Mouse (Mus musculus): Measurements from ENCODE around the gene Klk12. TPM values are rescaled to one million over a fixed set of nuclear protein-coding genes. Genes with fewer than 3 reads are reported as not detected.
A peak's percentile ranks its signal among the peaks of the same experiment; 100 is the strongest.

The Klk12 gene
- polyA plus RNA-seq (2015; fragmentation: Nextera tagmentation; extraction: Ambion mirVana) = not detected in 2 replicates

DNA sequence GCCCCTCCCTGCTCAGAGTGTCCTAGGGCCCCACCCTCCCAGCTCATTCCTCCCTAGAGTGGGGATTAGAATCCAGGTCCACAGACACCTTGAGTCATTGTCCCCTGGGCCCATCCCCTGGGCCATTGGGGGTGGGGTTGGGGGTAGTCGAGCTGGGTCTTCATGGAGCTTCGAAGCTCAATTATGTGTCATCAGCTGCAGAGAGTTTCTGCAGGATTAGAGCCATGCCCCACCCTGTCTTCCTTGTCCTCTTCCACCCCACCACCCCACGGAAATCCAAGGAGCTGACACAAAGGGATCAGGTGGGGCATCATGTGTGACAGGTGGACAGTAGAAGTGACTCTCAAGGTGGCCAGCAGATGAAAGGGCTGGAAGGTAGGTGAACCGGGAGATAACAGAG is at the start of gene Klk12:
Klk12 (plus strand) TSS at position 301 of the 400 bp plus-strand sequence.
- 77% methylated on average over 4 of the region's 4 CpGs for WGBS
- Histone ChIP-seq H3K9ac (ENCODE audit: low read length) (no peak within 1 kb of the TSS), H3K27ac (ENCODE audit: low read length) (no peak within 1 kb of the TSS), H3K27me3 (ENCODE audit: control insufficient read depth, insufficient read depth, low read length) (no peaks in the 10 kb centered on the region), H3K4me3 (ENCODE audit: low read length) (no peak within 1 kb of the TSS), H3K4me1 (ENCODE audit: control insufficient read depth, insufficient read depth, low read length) (no peaks in the 10 kb centered on the region), H3K4me2 (ENCODE audit: low read depth, low read length) (no peak within 1 kb of the TSS), H3K36me3 (ENCODE audit: control insufficient read depth, insufficient read depth) (no peaks in the 10 kb centered on the region), H3K9me3 (replicated peaks; ENCODE audit: control insufficient read depth, low read length) (no peaks in the 10 kb centered on the region)
- ATAC-seq (replicated peaks; ENCODE audit: extremely low read depth, insufficient read depth, low FRiP score) = no peak

DNA sequence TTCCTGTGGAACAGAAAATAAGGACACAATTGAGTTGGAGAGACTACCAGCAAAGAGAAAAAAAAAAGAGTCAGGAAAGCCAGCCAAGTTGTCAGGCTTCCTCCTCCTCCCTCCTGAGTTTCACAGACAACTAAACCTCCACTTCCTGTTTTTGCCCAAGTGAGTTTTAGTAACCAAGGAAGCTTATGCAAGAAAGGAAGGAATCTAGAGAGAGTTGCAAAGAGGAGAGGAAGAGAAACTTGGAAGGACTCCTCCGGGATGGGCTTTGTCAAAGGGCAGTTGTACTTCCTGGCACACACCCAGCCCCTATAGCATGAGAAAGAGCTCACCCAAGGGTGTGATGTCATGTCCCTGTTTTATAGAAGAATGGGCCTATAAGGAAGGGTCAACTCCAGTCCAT is 20.9 kb upstream of the Klk12 start:
- Histone ChIP-seq H3K27me3 (ENCODE audit: control insufficient read depth, insufficient read depth, low read length) (no peaks in the 10 kb centered on the region), H3K4me2 (ENCODE audit: low read depth, low read length) (no peak overlapping the region), H3K9ac (ENCODE audit: low read length) (no peak overlapping the region), H3K4me1 (ENCODE audit: control insufficient read depth, insufficient read depth, low read length) (peaks cover 2% of the 10 kb centered on the region; the same call in 1 of the 2 replicates), H3K9me3 (replicated peaks; ENCODE audit: control insufficient read depth, low read length) (no peaks in the 10 kb centered on the region; the same call in 1 of the 2 replicates), H3K36me3 (ENCODE audit: control insufficient read depth, insufficient read depth) (no peaks in the 10 kb centered on the region), H3K4me3 (ENCODE audit: low read length) (no peak overlapping the region), H3K27ac (ENCODE audit: low read length) (peak overlapping the region; percentile 50)
- ATAC-seq (replicated peaks; ENCODE audit: extremely low read depth, insufficient read depth, low FRiP score) = no peak
- 40% methylated on average over 1 of the region's 1 CpGs for WGBS

DNA sequence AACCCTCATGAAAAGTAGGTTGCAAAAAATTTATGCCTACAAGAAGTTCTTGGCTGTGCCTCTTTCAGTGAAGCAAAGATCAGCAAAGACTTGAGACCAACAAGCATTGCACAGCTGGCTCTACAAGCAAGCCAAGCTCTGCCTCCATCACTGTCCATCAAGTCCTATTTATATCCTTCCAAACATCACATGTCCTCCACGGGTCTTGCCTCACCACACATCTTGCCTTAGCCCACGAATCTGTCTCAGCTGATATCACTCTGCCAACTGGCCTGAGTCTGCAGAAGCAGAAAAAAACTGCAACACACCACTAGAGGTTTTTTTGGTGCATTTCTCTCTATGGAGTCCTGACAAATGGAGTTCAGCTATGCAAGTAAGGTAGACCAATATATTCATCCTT is 15.9 kb upstream of the Klk12 start:
- H3K4me1 ChIP-seq (ENCODE audit: control insufficient read depth, insufficient read depth, low read length) = no peaks in the 10 kb centered on the region
- no peak overlapping the region for H3K4me3 ChIP-seq (ENCODE audit: low read length)
- no peaks in the 10 kb centered on the region for H3K36me3 ChIP-seq (ENCODE audit: control insufficient read depth, insufficient read depth)
- H3K27ac ChIP-seq (ENCODE audit: low read length) = no peak overlapping the region
- H3K27me3 ChIP-seq (ENCODE audit: control insufficient read depth, insufficient read depth, low read length) = no peaks in the 10 kb centered on the region
- no peak for ATAC-seq (replicated peaks; ENCODE audit: extremely low read depth, insufficient read depth, low FRiP score)
- H3K4me2 ChIP-seq (ENCODE audit: low read depth, low read length) = no peak overlapping the region
- WGBS = 43% methylated on average over 2 of the region's 2 CpGs
- no peak overlapping the region for H3K9ac ChIP-seq (ENCODE audit: low read length)
- H3K9me3 ChIP-seq (replicated peaks; ENCODE audit: control insufficient read depth, low read length) = no peaks in the 10 kb centered on the region; the same call in 1 of the 2 replicates

DNA sequence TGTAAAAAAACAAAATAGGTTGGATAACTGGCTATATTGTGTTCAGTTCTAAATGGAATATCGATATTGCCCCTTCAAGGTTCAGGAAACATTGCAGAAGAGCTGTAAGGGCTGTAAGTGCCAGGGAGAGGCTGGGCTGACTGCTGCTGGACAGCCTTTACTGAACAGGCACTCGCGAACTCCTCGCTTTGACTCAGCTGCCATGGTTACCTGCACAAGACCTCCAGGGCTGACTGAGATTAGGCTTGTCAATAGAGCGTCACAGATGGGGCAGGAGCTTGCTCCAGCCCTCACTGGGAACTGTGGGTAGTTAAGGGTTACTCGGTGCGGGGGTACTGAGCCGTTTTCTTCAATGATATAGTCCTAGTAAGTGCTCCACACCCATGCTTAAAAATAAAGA is 2.2 kb upstream of the Klk12 start:
- WGBS = 35% methylated on average over 8 of the region's 8 CpGs

DNA sequence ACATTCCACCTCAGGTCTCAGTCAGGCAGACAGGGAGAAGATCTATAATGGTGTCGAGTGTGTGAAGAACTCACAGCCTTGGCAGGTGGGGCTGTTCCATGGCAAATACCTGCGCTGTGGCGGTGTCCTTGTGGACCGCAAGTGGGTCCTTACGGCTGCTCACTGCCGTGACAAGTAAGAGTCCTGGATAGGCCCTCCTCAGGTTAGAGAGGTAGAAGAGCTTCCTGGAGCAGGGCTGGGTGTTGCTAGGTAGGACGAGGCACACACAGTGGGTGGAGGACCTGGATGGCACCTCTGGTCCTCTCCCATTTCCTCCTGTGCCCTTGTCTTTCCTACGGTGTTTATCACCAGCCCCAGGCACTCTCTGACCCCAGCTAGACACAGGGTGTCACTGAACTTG is 939 bp downstream of the Klk12 start:
- Histone ChIP-seq H3K9me3 (replicated peaks; ENCODE audit: control insufficient read depth, low read length) (no peaks in the 10 kb centered on the region), H3K27me3 (ENCODE audit: control insufficient read depth, insufficient read depth, low read length) (no peaks in the 10 kb centered on the region), H3K4me3 (ENCODE audit: low read length) (no peak overlapping the region), H3K4me1 (ENCODE audit: control insufficient read depth, insufficient read depth, low read length) (no peaks in the 10 kb centered on the region), H3K27ac (ENCODE audit: low read length) (no peak overlapping the region), H3K4me2 (ENCODE audit: low read depth, low read length) (no peak overlapping the region), H3K36me3 (ENCODE audit: control insufficient read depth, insufficient read depth) (no peaks in the 10 kb centered on the region), H3K9ac (ENCODE audit: low read length) (no peak overlapping the region)
- 82% methylated on average over 8 of the region's 8 CpGs for WGBS
- ATAC-seq (replicated peaks; ENCODE audit: extremely low read depth, insufficient read depth, low FRiP score) = no peak

More for the DNA sequence above, 2.2 kb upstream of the Klk12 start:
- Histone ChIP-seq H3K36me3 (ENCODE audit: control insufficient read depth, insufficient read depth) (no peaks in the 10 kb centered on the region), H3K4me3 (ENCODE audit: low read length) (no peak overlapping the region), H3K9me3 (replicated peaks; ENCODE audit: control insufficient read depth, low read length) (no peaks in the 10 kb centered on the region), H3K9ac (ENCODE audit: low read length) (no peak overlapping the region), H3K4me1 (ENCODE audit: control insufficient read depth, insufficient read depth, low read length) (no peaks in the 10 kb centered on the region), H3K27ac (ENCODE audit: low read length) (no peak overlapping the region), H3K27me3 (ENCODE audit: control insufficient read depth, insufficient read depth, low read length) (no peaks in the 10 kb centered on the region), H3K4me2 (ENCODE audit: low read depth, low read length) (no peak overlapping the region)
- no peak for ATAC-seq (replicated peaks; ENCODE audit: extremely low read depth, insufficient read depth, low FRiP score)

DNA sequence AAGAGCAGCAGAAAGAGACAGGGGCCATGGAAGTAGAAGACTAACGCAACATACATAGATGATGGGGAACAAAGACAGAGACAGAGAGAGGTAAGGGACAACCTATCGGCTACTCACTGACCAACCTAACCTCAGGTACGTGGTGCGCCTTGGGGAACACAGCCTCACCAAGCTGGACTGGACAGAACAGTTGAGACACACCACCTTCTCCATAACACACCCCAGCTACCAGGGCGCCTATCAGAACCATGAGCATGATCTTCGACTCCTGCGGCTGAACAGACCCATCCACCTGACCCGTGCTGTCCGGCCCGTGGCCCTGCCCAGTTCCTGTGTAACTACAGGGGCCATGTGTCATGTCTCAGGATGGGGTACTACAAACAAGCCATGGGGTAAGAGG is 2.0 kb downstream of the Klk12 start:
- no peak overlapping the region for H3K9ac ChIP-seq (ENCODE audit: low read length)
- 93% methylated on average over 10 of the region's 10 CpGs for WGBS

DNA sequence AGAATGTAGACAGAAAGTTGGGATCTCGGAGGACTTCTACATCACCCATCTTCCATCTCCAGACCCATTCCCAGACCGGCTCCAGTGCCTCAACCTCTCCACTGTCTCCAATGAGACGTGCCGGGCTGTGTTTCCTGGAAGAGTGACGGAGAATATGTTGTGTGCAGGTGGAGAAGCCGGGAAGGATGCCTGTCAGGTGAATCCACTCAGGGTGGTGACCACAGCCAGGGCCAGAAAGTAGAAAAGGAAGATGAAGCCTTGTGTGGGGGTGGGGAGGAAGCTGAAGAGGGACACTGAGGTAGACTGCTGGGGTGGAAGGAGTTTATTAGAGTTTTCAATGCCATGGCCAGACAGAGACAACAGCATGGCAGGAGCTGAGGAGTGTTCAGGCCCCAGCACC is 3.2 kb downstream of the Klk12 start:
- H3K4me2 ChIP-seq (ENCODE audit: low read depth, low read length) = no peak overlapping the region
- H3K9ac ChIP-seq (ENCODE audit: low read length) = no peak overlapping the region
- H3K27ac ChIP-seq (ENCODE audit: low read length) = no peak overlapping the region
- H3K4me1 ChIP-seq (ENCODE audit: control insufficient read depth, insufficient read depth, low read length) = no peaks in the 10 kb centered on the region
- no peaks in the 10 kb centered on the region for H3K9me3 ChIP-seq (replicated peaks; ENCODE audit: control insufficient read depth, low read length)
- WGBS = 85% methylated on average over 6 of the region's 6 CpGs
- ATAC-seq (replicated peaks; ENCODE audit: extremely low read depth, insufficient read depth, low FRiP score) = no peak
- no peak overlapping the region for H3K4me3 ChIP-seq (ENCODE audit: low read length)
- no peaks in the 10 kb centered on the region for H3K27me3 ChIP-seq (ENCODE audit: control insufficient read depth, insufficient read depth, low read length)
- H3K36me3 ChIP-seq (ENCODE audit: control insufficient read depth, insufficient read depth) = no peaks in the 10 kb centered on the region

More for the DNA sequence above, 2.0 kb downstream of the Klk12 start:
- no peak overlapping the region for H3K4me3 ChIP-seq (ENCODE audit: low read length)
- no peaks in the 10 kb centered on the region for H3K27me3 ChIP-seq (ENCODE audit: control insufficient read depth, insufficient read depth, low read length)
- H3K36me3 ChIP-seq (ENCODE audit: control insufficient read depth, insufficient read depth) = no peaks in the 10 kb centered on the region
- no peak for ATAC-seq (replicated peaks; ENCODE audit: extremely low read depth, insufficient read depth, low FRiP score)
- H3K4me2 ChIP-seq (ENCODE audit: low read depth, low read length) = no peak overlapping the region
- no peaks in the 10 kb centered on the region for H3K9me3 ChIP-seq (replicated peaks; ENCODE audit: control insufficient read depth, low read length)
- H3K4me1 ChIP-seq (ENCODE audit: control insufficient read depth, insufficient read depth, low read length) = no peaks in the 10 kb centered on the region
- H3K27ac ChIP-seq (ENCODE audit: low read length) = no peak overlapping the region

DNA sequence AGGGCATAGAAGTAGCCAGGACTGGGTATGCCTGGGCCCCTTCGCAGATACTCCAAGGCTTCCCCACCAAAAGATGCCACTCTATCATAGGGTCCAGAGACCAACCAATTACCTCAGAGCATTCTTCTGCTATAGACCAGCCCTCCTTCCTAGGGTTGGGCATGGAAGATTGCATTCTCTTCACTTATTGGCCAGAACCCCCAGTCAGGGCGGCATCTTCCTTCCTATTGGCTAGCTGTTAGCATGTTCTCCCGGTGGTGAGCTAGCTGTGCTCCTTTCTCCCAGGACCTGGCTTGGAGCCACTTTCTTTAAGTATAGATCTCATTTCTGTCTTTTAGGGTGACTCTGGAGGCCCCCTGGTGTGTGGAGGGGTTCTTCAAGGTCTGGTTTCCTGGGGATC is 4.2 kb downstream of the Klk12 start:
- Histone ChIP-seq H3K4me1 (ENCODE audit: control insufficient read depth, insufficient read depth, low read length) (no peaks in the 10 kb centered on the region), H3K4me3 (ENCODE audit: low read length) (no peak overlapping the region), H3K9ac (ENCODE audit: low read length) (no peak overlapping the region), H3K27me3 (ENCODE audit: control insufficient read depth, insufficient read depth, low read length) (no peaks in the 10 kb centered on the region), H3K27ac (ENCODE audit: low read length) (no peak overlapping the region), H3K4me2 (ENCODE audit: low read depth, low read length) (no peak overlapping the region), H3K36me3 (ENCODE audit: control insufficient read depth, insufficient read depth) (no peaks in the 10 kb centered on the region), H3K9me3 (replicated peaks; ENCODE audit: control insufficient read depth, low read length) (no peaks in the 10 kb centered on the region)
- no peak for ATAC-seq (replicated peaks; ENCODE audit: extremely low read depth, insufficient read depth, low FRiP score)
- WGBS = 76% methylated on average over 3 of the region's 3 CpGs

DNA sequence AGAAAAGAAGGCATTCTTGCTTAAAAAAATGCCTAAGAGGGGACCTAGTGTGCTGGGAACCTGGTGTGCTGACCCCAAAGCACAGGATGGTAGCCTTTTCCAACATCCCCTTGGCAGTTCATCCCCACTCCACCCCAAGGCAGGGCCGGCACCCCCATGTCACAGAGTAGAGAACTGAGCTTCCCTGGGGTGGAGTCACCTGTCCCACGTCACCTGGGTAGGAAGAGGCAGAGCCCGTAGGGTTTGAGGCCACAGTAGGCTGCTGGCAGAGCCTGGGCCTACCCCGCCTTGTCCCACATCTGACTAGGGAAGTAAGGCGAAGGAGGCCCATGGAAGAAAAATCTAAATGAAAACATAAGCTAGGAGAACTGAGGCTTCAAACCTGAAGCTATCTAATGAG is 5.7 kb downstream of the Klk12 start, which contains the start of gene Klk11:
Klk11 (plus strand) TSS at position 241 of the 400 bp plus-strand sequence.
- no peak within 1 kb of the TSS for H3K9ac ChIP-seq (ENCODE audit: low read length)
- 88% methylated on average over 5 of the region's 5 CpGs for whole genome bisulfite sequencing
- H3K27me3 ChIP-seq (ENCODE audit: control insufficient read depth, insufficient read depth, low read length) = no peaks in the 10 kb centered on the region
- H3K4me3 ChIP-seq (ENCODE audit: low read length) = no peak within 1 kb of the TSS
- ATAC-seq (replicated peaks; ENCODE audit: extremely low read depth, insufficient read depth, low FRiP score) = no peak
- H3K4me2 ChIP-seq (ENCODE audit: low read depth, low read length) = no peak within 1 kb of the TSS
- no peak within 1 kb of the TSS for H3K27ac ChIP-seq (ENCODE audit: low read length)
- no peaks in the 10 kb centered on the region for H3K4me1 ChIP-seq (ENCODE audit: control insufficient read depth, insufficient read depth, low read length)
- no peaks in the 10 kb centered on the region for H3K36me3 ChIP-seq (ENCODE audit: control insufficient read depth, insufficient read depth)
- H3K9me3 ChIP-seq (replicated peaks; ENCODE audit: control insufficient read depth, low read length) = no peaks in the 10 kb centered on the region

Data from heart, embryonic 16.5 days (tissue).